Mouse (Mus musculus) common myeloid progenitor, adult 5-6 weeks (primary cell): ENCODE results near the gene Mfsd9. TPM values are rescaled to one million over a fixed set of nuclear protein-coding genes. Genes with fewer than 3 reads are reported as not detected.

ENCODE experiments used
- ATAC-seq: replicated peaks from 2 replicates; pipeline ENCODE4 v1.8.0; 2016; ENCODE audit warnings: low read depth, mild to moderate bottlenecking, moderate TSS enrichment, inconsistent platforms; ENCODE audit not compliant: poor library complexity, severe bottlenecking
- total RNA-seq: library from RNA; stranded (forward); fragments of 200-1000, 187-1606 nt; gene quantifications from 2 replicates; pipeline ENCODE4 v1.2.3, GENCODE M21; 2017

Mfsd9 gene
- total RNA-seq, 1 experiment from 2014 or later: 1.6 TPM

DNA sequence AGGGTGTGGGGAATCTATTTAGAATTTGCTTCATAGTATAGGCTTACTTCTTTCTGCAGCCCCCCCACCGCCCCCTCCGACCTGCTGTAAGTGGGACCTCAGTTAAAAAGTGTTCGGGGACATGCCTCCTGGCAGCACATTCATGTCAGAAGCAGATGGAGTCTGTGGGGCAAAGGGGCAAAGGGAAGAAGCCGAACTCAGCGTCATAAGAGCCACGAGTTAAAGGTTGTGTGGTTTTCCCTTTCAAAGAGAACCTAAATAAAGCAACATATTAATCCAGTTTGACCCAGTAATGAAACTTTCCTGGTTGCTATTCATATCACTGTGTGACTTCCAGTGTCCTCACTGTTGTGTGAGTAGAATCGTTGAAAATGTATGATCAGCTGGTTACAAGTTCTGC lies 63.1 kb downstream of the Mfsd9 start:
- ATAC-seq: no peak

DNA sequence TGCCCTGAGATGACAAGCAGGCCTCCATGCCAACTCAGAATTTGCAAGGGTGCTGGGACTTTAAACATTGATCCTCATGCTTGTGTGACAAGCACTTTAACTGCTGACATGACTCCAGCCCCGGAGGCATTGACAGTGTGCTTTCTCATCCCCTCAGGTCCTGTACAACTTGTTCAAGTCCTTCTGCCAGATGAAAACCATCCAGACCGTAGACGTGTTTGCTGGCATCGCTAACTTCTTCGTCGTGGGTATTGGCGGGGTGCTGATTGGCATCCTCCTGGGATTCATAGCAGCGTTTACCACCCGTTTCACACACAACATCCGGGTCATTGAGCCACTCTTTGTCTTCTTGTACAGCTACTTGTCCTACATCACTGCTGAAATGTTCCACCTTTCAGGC lies 64.4 kb downstream of the Mfsd9 start:
- no peak for ATAC-seq

Other genes starting within 250 kb of the Mfsd9 start
- not detected in 2 replicates for gene Slc9a4, start 210.6 kb downstream of the Mfsd9 start, total RNA-seq
- 0.29 and 0.50 TPM in 2 replicates for gene Slc9a2, start 110.1 kb downstream of the Mfsd9 start, total RNA-seq
- not detected in 2 replicates for gene Tmem182, start 14.9 kb upstream of the Mfsd9 start, total RNA-seq